ENCODE assay signal across 19 mouse cellular contexts in the genomic region with DNA sequence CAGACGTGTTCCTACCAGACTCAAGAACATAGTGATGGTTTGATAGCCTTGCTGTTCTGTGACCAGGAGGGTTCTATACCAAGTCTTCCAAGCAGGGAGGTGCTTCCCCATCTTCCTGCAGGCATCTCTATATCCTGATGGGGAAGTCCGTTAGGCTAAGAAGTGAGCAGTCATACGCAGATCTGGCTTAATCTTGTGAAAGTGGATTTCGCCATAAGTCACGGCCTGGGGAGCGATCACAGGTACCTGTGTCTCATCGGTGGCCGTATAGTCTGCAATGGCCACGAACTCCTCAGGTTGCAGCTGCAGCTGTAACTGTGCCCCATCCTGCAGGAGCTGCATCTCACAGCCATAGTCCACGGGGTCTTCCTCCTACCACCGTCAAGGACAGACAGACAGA. TPM values are rescaled to one million over a fixed set of nuclear protein-coding genes. Genes with fewer than 3 reads are reported as not detected.
"Had no signal": no experiment of that assay in that cellular context is flagged by ENCODE, and none has a peak within 500 bp of the region (broad histone marks: within the 10 kb centered on the region; RNA-seq: fewer than 3 reads in every experiment).

No protein-coding gene starts in this region.

- H3K9me3 ChIP-seq: midbrain, embryonic 10.5 days; midbrain, embryonic 12.5 days; neural tube, embryonic 13.5 days; neural tube, embryonic 15.5 days had no signal

- H3K27ac ChIP-seq: midbrain, embryonic 10.5 days; midbrain, embryonic 12.5 days; neural tube, embryonic 13.5 days; neural tube, embryonic 15.5 days had no signal

- H3K27me3 ChIP-seq: midbrain, embryonic 12.5 days; neural tube, embryonic 13.5 days; neural tube, embryonic 15.5 days had no signal

- ATAC-seq: liver, postnatal 0 days; midbrain, embryonic 16.5 days had no signal

- H3K4me2 ChIP-seq: lung, embryonic 14.5 days; midbrain, embryonic 12.5 days; neural tube, embryonic 13.5 days; neural tube, embryonic 15.5 days had no signal

- H3K9ac ChIP-seq: liver, postnatal 0 days; lung, embryonic 14.5 days; midbrain, embryonic 12.5 days; neural tube, embryonic 13.5 days; neural tube, embryonic 15.5 days had no signal

- H3K4me1 ChIP-seq: midbrain, embryonic 10.5 days; midbrain, embryonic 12.5 days; neural tube, embryonic 13.5 days; neural tube, embryonic 15.5 days had no signal

- H3K4me3 ChIP-seq: midbrain, embryonic 10.5 days; midbrain, embryonic 12.5 days; myocyte; neural tube, embryonic 13.5 days; neural tube, embryonic 15.5 days had no signal

- DNase-seq: liver, postnatal 0 days; lung, embryonic 14.5 days; lung, postnatal 10 days; midbrain, embryonic 14.5 days; retina, postnatal 1 day; right cerebral cortex, adult 18-20 months; right cerebral cortex, postnatal 25 days; right cerebral cortex, postnatal 4 days; spleen, adult 18-20 months; thymus, adult 18-20 months; thymus, postnatal 14 days; thymus, postnatal 36 days had no signal

RNA-seq across cellular contexts. Expression of gene S100b, which starts 27.7 kb away (rescaled TPM):
- total RNA-seq: megakaryocyte-erythroid progenitor cell, adult 5-6 weeks had no signal
- polyA plus RNA-seq: lung, embryonic 14.5 days; midbrain, embryonic 10.5 days had no signal
